10 mouse cellular contexts compared by ENCODE assay signal in genomic region chr6:119386821-119387220, GRCm38 (mm10). TPM values are rescaled to one million over a fixed set of nuclear protein-coding genes. Genes with fewer than 3 reads are reported as not detected.
A peak's percentile ranks its signal among the peaks of the same experiment; 100 is the strongest.
DNase-seq lines count a peak whose midpoint lies in the region; ATAC-seq lines count a peak whose summit lies in the region.
"Had no signal": no experiment of that assay in that cellular context is flagged by ENCODE, and none has a peak within 500 bp of the region (broad histone marks: within the 10 kb centered on the region; RNA-seq: fewer than 3 reads in every experiment).

No protein-coding gene starts in this region.

- H3K36me3 ChIP-seq in heart, embryonic 16.5 days (ENCODE audit: control insufficient read depth, insufficient read depth) = no peaks in the 10 kb centered on the region
- H3K36me3 ChIP-seq in hindbrain, embryonic 16.5 days (ENCODE audit: control insufficient read depth, insufficient read depth, low read length) = no peaks in the 10 kb centered on the region
- H3K36me3 ChIP-seq in midbrain, embryonic 16.5 days (ENCODE audit: control insufficient read depth, insufficient read depth, low read length) = no peaks in the 10 kb centered on the region

- no peaks in the 10 kb centered on the region for H3K9me3 ChIP-seq in heart, embryonic 16.5 days (replicated peaks; ENCODE audit: control insufficient read depth, low read length)
- H3K9me3 ChIP-seq in hindbrain, embryonic 16.5 days (ENCODE audit: control insufficient read depth, low read length) = no peaks in the 10 kb centered on the region
- H3K9me3 ChIP-seq in midbrain, embryonic 16.5 days (replicated peaks; ENCODE audit: control insufficient read depth, low read length, poor library complexity, severe bottlenecking) = no peaks in the 10 kb centered on the region

- no peak overlapping the region for H3K27ac ChIP-seq in heart, embryonic 16.5 days (ENCODE audit: low read length)
- no peak overlapping the region for H3K27ac ChIP-seq in hindbrain, embryonic 16.5 days (ENCODE audit: low read depth, low read length)
- H3K27ac ChIP-seq in midbrain, embryonic 16.5 days (ENCODE audit: low read length) = no peak overlapping the region

- no peaks in the 10 kb centered on the region for H3K27me3 ChIP-seq in heart, embryonic 16.5 days (ENCODE audit: control insufficient read depth, insufficient read depth, low read length)
- H3K27me3 ChIP-seq in hindbrain, embryonic 16.5 days (replicated peaks; ENCODE audit: control insufficient read depth, insufficient read depth, low read length) = no peaks in the 10 kb centered on the region
- no peaks in the 10 kb centered on the region for H3K27me3 ChIP-seq in midbrain, embryonic 16.5 days (ENCODE audit: control insufficient read depth, insufficient read depth, low read depth, low read length)

- DNase-seq in heart, adult 8-10 months (ENCODE audit: low spot score) = no peak
- DNase-seq in left cerebral cortex, adult 8-10 months (ENCODE audit: low spot score in 2 of 2) = no peak
- no peak for DNase-seq in layer of hippocampus, adult 11-12 months (ENCODE audit: low spot score)
- no peak for DNase-seq in adrenal gland, postnatal 25 days
- DNase-seq: cerebellum, postnatal 36 days; kidney, adult 11 months had no signal

- WGBS in heart, embryonic 16.5 days = 92% methylated on average over 1 of the region's 1 CpGs
- WGBS in hindbrain, embryonic 16.5 days = 81% methylated on average over 1 of the region's 1 CpGs
- 100% methylated on average over 1 of the region's 1 CpGs for WGBS in midbrain, embryonic 16.5 days

- peak overlapping the region; percentile 85 for H3K4me2 ChIP-seq in heart, embryonic 16.5 days (ENCODE audit: low read depth, low read length)
- peak overlapping the region; percentile 88; the same call in 1 of the 2 replicates for H3K4me2 ChIP-seq in hindbrain, embryonic 16.5 days (ENCODE audit: low read length)
- H3K4me2 ChIP-seq in midbrain, embryonic 16.5 days (ENCODE audit: low read length) = peak overlapping the region; percentile 87

- H3K4me3 ChIP-seq in heart, embryonic 16.5 days (ENCODE audit: low read length) = no peak overlapping the region; the same call in 1 of the 2 replicates
- H3K4me3 ChIP-seq in hindbrain, embryonic 16.5 days (ENCODE audit: low read length) = no peak overlapping the region
- H3K4me3 ChIP-seq in midbrain, embryonic 16.5 days (ENCODE audit: low read depth, low read length) = peak overlapping the region; percentile 83; the same call in 1 of the 2 replicates

- peaks cover 21% of the 10 kb centered on the region for H3K4me1 ChIP-seq in heart, embryonic 16.5 days (ENCODE audit: control insufficient read depth, insufficient read depth, low read length)
- H3K4me1 ChIP-seq in hindbrain, embryonic 16.5 days (ENCODE audit: control insufficient read depth, insufficient read depth, low read depth, low read length) = peaks cover 15% of the 10 kb centered on the region
- H3K4me1 ChIP-seq in midbrain, embryonic 16.5 days (ENCODE audit: control insufficient read depth, insufficient read depth, low read length) = peaks cover 17% of the 10 kb centered on the region

- no peak for ATAC-seq in heart, embryonic 16.5 days (replicated peaks; ENCODE audit: extremely low read depth, insufficient read depth, low FRiP score)
- ATAC-seq in activated CD4-positive, CD25-positive, alpha-beta regulatory T cell, adult 4 months = peak; percentile 13
- no peak for ATAC-seq in hindbrain, embryonic 16.5 days
- ATAC-seq in midbrain, embryonic 16.5 days = no peak

- H3K9ac ChIP-seq in heart, embryonic 16.5 days (ENCODE audit: low read length) = no peak overlapping the region
- H3K9ac ChIP-seq in hindbrain, embryonic 16.5 days (ENCODE audit: low read depth, low read length) = no peak overlapping the region
- peak overlapping the region; percentile 18; the same call in 1 of the 2 replicates for H3K9ac ChIP-seq in midbrain, embryonic 16.5 days (ENCODE audit: low read depth, low read length)

RNA-seq across cellular contexts. Expression of gene Adipor2, which starts 30.7 kb away (rescaled TPM):
- polyA plus RNA-seq in heart, embryonic 16.5 days (2015; fragmentation: Nextera tagmentation; extraction: Ambion mirVana) = 29.8 and 37.5 TPM in 2 replicates
- total RNA-seq in heart, adult 8-10 months (2022) = 10 to 100 TPM; 53.7 to 69.1 (median 61.2) TPM
- 10 to 100 TPM; 10.1 to 11.5 TPM for polyA plus RNA-seq in activated CD4-positive, CD25-positive, alpha-beta regulatory T cell, adult 4 months (2017; shearing (Covaris generic))
- 34.8 and 37.0 TPM in 2 replicates for polyA plus RNA-seq in hindbrain, embryonic 16.5 days (2015; fragmentation: Nextera tagmentation; extraction: Ambion mirVana)
- polyA plus RNA-seq in midbrain, embryonic 16.5 days (2015; fragmentation: Nextera tagmentation; extraction: Ambion mirVana) = 32.8 and 39.3 TPM in 2 replicates
- 10 to 100 TPM; 41.3 to 48.9 (median 44.7) TPM for total RNA-seq in left cerebral cortex, adult 8-10 months (2022)
- 139 and 144 TPM in 2 replicates for total RNA-seq in adrenal gland, postnatal 25 days (2021)

RNA-seq across cellular contexts. Expression of gene Lrtm2, which starts 56.3 kb away (rescaled TPM):
- 0.15 and 0.32 TPM in 2 replicates for polyA plus RNA-seq in heart, embryonic 16.5 days (2015; fragmentation: Nextera tagmentation; extraction: Ambion mirVana)
- total RNA-seq in heart, adult 8-10 months (2022) = under 1 TPM; 0.14 to 1.00 (median 0.23) TPM
- polyA plus RNA-seq in activated CD4-positive, CD25-positive, alpha-beta regulatory T cell, adult 4 months (2017; shearing (Covaris generic)) = not detected
- 17.1 and 17.7 TPM in 2 replicates for polyA plus RNA-seq in hindbrain, embryonic 16.5 days (2015; fragmentation: Nextera tagmentation; extraction: Ambion mirVana)
- 13.0 and 16.9 TPM in 2 replicates for polyA plus RNA-seq in midbrain, embryonic 16.5 days (2015; fragmentation: Nextera tagmentation; extraction: Ambion mirVana)
- total RNA-seq in left cerebral cortex, adult 8-10 months (2022) = 10 to 100 TPM; 65.9 to 70.9 (median 70.2) TPM
- not detected in 2 replicates for total RNA-seq in adrenal gland, postnatal 25 days (2021)

Comparison
In these comparisons a context has a peak if more than half of its experiments do, and no peak if none do; other contexts are left out.
1. RNA of gene Lrtm2, which starts 56.3 kb away (polyA plus RNA-seq): 17.1 to 17.7 TPM in hindbrain, embryonic 16.5 days and 13.0 to 16.9 TPM in midbrain, embryonic 16.5 days; 0.15 to 0.32 TPM in heart, embryonic 16.5 days and not detected in activated CD4-positive, CD25-positive, alpha-beta regulatory T cell, adult 4 months; every median in the first group is over 10 times any median in the second.
2. Peak in every context shown above with its lines, with median percentiles within 50 percentile points of each other: H3K4me2 ChIP-seq.